Mouse (Mus musculus): ENCODE data around the gene Spindoc. TPM values are rescaled to one million over a fixed set of nuclear protein-coding genes. Genes with fewer than 3 reads are reported as not detected.

Gene Spindoc
- total RNA-seq, 2 experiments from 2014 or later = 33.8 to 35.3 TPM

DNA sequence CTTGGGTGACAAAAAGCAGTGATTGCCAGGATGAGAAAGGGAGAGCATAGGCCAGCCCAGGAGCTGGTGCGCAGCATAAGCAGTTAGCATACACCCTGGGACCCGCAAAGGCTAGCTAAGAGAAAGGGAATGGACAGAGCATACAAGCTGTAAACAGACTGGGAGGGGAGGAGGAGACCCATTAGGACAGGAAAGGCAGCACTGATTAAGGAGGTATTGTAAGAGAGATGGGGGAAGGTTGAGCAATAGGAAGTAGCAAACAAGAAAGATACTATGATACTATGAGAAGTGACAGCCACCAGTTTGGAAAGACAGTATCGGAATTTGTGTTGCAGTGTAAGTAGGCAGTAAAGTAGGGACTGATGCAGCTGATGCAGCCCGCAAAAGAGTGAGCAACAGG is 42.9 kb downstream of the Spindoc start:
- no peak for DNase-seq (ENCODE audit: extremely low spot score in 1 of 2, low spot score in 1 of 2)

DNA sequence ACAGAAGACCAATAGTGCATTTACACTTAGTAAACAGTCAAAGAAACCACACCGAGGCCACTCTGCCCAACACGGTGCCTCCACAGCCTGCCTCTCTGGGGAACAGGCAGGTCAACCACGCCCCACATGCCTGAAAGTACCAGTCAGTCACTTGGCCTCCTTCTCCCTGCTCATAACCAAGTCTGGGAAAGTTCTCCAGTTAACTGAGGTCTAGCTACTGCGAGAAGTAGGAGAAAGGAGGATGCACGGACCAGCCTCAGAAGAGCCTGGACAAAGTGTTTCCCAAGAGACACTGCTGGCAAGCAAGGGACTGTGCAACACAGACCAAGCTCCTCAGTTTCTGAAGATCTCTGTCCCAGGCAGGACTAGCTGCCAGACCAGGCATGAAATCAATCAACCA is 43.8 kb downstream of the Spindoc start:
- DNase-seq (ENCODE audit: extremely low spot score in 1 of 2, low spot score in 1 of 2) = no peak

DNA sequence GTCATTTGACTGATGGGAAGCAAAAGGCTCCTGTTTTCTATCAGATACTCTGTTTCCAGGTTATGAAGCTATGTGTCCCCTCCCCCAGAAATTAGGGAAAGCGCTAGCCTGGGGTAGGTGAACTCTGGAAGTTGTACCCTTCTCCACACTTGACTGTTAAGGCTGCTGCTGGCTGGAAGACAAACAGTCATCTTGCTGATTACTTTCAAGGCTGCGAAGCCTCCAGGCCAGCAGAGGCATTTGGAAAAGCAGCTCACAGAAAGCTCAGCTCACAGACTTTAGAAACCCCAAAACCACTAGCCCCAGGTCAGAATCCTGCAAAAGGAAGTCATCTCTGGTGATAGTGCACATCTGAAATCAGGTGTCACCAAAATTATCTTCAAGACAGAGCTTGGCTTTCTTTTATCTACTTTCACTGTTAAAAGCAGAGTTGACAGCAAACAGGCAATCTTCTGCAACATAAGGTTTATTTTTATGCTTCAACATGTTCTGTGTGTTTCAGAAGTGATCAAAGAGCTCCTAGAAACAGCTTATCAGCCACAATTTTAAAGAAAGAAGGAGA is 44.9 kb downstream of the Spindoc start:
- no peak for DNase-seq (ENCODE audit: extremely low spot score in 1 of 2, low spot score in 1 of 2)

DNA sequence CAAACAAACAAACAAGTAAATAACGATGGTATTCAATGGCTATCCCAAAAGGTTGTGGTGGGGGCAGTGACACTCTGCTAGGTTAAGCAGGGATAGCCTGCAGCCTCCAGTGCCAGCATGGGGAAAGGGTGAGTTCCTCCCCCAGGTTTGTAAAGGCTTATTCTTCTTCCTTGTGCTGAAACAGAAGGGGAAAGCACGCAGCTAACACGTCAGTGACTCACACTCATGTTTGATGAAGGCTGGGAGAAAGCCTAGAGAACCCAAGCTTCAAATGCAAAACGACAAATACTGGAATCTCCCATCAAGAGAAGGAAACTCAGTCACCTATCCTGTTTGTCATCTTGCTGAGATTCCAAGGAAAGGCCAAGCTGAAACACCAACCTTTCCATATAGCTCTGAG is 47.1 kb downstream of the Spindoc start:
- no peak for DNase-seq (ENCODE audit: extremely low spot score in 1 of 2, low spot score in 1 of 2)

DNA sequence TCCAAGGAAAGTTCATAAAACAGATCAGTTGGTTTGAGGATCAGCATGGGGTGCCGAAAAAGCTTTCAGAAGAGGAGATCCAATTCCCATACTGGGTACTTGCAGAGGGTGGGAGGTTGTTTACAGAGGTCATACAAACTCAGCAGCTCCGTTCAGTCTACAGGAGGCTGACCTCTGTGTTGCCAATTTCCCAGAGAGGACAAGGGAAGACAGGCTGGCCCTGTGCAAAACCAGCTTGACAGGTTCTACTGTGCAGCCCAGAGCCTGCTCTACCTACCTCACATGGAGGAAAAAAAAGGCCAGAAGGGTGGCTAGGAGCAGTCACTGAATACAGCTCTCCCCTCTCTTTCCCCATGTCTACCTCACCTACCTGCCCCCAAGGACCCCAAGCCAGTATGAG is 48.7 kb downstream of the Spindoc start:
- DNase-seq (ENCODE audit: extremely low spot score in 1 of 2, low spot score in 1 of 2) = no peak

DNA sequence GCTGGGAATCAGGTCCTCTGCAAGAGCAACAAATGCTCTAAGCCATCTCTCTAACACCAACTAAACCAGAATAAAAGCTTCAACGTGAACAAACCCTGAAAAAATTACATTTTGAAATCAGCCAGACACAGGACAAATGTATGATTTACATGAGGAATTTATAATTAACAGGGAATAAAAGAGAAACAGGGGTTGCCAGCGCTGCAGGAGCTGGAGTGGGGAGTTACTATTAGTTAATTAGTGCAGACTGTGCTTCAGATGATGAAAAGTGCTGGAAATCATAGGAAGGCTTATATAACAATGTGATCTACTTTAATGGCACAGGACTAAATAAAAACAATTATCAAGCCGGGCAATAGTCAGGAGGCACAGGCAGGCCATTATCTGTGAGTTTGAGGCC is 61.4 kb downstream of the Spindoc start:
- no peak for DNase-seq (ENCODE audit: extremely low spot score in 1 of 2, low spot score in 1 of 2)

DNA sequence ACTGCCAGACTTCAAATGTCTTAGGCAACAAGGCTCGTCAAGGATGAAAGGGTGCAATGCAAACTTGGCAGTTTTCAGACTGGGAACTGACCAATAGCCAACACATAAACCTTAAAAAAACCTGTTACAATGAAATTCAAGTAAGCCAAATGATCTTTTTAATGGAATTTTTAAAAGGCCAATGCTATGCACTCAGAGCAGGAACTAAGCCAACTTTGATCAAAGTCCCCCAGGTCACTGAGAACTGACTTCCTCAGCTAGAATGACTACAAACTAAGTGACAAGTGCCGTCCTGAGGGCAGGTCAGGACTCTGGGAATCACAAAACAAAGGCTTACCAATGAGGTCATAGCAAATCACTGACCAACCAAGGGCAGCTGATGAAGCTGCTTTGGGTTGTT is 62.6 kb downstream of the Spindoc start:
- DNase-seq (ENCODE audit: extremely low spot score in 1 of 2, low spot score in 1 of 2) = no peak

DNA sequence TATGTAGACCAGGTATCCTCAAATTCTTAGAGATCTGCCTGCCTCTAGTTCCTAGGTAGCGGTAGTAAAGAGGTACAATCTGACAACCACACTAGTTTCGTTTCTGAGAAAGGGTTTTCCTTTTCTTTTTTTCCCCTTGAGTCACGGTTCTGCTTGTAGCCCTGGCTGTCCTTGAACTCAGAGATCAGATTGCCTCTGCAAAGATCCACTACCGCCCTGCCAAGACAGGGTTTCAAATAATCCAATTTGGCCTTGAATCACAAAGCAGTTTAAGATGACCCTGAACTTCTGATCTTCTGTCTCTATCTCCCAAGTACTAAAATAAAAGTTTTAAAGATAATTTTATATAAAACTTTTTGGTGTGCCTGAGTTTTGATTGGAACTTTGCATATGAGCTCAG is 65.1 kb downstream of the Spindoc start:
- DNase-seq (ENCODE audit: extremely low spot score in 1 of 2, low spot score in 1 of 2) = no peak

DNA sequence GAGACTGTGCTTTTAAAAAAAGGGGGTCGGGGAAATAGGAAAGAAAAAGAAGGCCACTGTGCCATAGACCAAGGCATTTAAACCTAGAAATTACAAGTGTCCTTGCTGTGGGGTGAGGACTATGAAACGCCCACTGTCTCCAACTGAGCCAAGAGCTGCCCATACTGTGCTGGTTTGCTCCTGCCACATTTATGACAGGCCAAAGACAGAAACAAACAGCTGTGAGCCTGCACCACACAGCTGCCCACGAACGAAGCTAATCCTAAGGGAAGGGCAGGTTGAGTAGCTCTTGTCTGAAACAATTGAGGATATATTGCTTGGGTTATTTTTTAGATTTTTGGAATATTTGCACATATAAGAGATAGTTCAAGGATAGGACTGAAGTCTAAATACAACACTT is 66.0 kb downstream of the Spindoc start:
- DNase-seq (ENCODE audit: extremely low spot score in 1 of 2, low spot score in 1 of 2) = no peak

DNA sequence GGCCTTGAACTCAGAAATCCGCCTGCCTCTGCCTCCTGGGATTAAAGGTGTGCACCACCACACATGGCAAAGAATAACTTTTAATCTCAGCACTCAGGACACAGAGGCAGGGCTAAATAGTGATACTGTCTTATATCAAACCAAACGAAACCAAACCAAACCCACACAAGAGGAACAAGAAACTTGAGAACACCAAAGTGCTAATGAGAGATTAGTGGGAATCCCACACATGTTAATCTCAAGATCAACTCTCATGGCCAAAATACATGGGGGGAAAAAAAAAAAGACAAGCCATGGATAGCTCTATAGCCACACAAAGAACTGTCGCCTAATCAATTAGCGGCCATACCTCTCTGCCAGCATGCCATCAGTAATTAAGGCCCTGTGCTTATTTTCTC is 67.2 kb downstream of the Spindoc start:
- no peak for DNase-seq (ENCODE audit: extremely low spot score in 1 of 2, low spot score in 1 of 2)

DNA sequence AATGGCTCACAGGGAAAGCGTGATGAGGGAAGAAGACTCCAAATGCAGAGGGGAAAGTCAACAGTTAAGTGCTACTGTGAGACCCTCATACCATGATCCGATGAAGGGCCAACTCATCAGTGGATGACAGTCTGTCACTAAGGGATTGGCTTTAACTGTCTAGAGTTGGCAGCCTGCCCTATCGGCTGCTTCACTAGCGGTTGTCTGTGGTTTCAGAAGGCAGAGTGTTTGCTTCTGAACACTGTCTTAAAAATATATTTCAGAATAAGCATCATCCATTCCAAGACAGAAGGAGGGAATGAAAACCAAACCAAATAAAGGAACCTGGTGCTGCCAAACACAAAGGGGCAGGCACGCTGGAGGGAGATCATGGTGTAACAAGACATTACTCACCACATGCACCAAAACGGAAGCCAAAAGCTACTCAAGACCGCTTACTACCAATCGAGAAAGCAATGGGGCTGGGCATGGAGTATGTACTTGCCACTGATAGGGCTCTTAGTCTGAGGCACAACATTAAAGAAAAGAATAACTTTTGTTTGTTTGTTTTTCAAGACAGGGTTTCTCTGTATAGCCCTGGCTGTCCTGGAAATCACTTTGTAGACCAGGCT is 67.7 kb downstream of the Spindoc start:
- DNase-seq (ENCODE audit: extremely low spot score in 1 of 2, low spot score in 1 of 2) = peak in 1 of 2 experiments; percentile 51

DNA sequence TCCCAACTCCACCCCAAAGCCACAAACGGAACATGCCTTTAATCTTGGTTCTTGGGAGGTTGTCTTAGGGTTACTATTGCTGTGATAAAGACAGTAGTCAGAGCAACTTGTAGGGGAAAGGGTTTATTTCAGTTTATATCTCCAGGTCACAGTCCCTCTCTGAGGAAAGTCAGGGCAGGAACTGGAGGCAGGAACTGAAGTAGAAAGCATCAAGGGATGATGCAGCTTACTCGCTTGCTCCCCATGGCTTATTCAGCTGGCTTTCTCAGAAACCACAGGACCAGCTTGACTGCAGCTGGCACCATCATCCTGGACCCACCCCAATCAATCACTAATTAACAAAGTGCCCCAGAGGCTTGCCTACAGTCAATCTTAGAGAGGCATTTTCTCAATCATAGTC is 69.1 kb downstream of the Spindoc start:
- no peak for DNase-seq (ENCODE audit: extremely low spot score in 1 of 2, low spot score in 1 of 2)

DNA sequence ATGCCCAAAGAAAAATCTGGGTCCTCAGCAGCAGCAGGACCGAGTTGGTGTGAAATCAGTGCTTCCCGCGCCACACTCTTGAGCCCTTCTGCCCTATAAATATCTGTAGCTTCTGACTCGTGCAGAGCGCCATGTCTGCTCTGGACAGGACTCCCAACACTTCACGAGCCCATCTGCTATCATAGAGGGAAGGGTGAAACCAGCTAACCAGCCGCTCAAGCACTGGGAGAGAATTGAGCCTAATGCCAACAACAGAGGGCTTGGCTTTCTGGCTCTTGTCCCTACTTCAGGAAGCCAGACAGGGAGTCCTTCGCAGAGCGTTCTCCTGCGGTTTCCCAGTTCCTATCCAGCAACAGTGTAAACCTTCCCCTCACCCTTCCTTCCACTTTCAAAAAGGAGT is 71.5 kb downstream of the Spindoc start:
- no peak for DNase-seq (ENCODE audit: extremely low spot score in 1 of 2, low spot score in 1 of 2)

DNA sequence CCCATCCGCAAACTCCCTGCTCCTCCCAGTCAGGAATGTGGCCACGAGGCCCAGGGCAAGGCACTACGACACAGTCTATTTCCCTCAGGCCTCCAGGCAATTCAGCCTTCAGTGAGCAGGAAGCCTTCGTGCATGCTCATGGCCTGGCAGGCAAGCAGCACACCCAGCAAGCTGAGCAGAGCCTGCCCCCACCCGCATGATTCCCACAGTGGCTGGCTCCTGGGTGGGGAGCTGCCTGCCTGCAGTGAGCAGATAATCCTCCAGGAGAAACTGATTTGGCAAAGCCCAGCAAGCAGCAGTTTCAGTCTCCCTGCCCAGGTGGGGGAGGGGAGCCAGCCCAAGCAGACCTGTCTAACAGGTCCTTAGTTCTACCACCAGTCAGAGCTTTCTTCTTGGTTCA is 72.1 kb downstream of the Spindoc start:
- DNase-seq (ENCODE audit: extremely low spot score in 1 of 2, low spot score in 1 of 2) = no peak

DNA sequence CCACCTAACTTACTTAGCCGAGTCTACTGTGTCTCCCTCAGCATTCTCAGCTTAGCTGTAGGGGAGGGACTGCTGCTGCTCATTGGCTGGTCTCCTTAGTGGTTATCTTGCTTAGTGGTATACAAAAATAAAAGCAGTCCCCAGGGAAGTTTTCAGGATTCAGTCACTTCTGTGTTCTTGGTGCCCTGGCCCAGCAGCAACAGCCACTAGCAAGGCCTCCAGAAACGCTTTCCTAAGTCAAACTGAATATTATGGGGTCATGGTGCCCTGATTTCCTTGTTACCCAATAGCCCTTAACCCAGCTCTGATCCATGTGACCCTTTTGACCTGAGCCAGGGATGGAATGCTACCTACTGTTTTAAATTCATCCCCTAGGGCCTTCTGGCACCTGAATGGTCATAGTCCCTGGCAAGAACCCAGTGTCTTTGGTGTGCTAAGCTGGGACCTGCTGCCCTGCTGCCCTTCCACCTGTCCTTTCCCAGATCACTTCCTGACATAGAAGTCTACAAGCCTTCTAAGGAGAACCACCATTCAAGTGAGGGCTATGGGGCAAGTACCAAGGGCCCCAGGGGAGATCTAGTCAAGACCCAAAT is 73.0 kb downstream of the Spindoc start:
- DNase-seq (ENCODE audit: extremely low spot score in 1 of 2, low spot score in 1 of 2) = no peak

DNA sequence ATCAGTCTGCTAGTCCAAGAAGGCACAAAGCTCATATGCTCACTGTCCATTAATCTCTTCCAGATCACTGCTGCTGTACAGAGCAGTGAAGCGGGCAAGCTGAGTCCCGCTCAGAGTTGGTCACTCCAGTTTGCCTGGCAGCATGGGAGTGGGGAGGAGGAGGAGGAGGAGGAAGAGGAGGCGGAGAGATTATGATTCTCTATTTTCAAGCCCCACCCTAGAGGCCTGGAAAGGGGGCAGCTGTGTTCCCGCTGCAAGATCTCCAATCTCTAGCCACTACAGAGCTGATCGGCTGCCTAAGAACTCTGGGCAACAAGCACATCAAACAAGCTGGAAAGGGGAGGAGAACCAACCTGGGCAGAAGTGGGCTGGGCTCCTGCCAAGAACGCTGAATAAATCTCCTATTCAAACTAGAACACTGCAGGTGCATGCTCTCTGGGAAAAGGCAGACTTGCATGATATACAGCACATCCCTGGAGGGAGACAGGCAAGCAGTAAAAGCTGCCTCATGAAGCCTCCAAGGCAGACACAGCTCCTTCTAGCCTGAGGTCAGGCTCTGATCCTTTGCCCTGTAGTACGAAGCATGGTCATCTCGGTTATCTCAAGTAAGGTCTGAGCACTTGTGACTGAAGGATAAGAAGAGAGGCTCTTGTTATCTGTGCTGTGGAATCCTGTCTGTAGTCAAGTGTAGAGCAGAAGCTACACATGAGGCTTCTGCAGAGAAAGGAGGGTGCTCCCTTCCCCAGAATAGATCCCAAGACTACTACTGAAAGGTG is 74.6 kb downstream of the Spindoc start:
- DNase-seq (ENCODE audit: extremely low spot score in 1 of 2, low spot score in 1 of 2) = no peak

DNA sequence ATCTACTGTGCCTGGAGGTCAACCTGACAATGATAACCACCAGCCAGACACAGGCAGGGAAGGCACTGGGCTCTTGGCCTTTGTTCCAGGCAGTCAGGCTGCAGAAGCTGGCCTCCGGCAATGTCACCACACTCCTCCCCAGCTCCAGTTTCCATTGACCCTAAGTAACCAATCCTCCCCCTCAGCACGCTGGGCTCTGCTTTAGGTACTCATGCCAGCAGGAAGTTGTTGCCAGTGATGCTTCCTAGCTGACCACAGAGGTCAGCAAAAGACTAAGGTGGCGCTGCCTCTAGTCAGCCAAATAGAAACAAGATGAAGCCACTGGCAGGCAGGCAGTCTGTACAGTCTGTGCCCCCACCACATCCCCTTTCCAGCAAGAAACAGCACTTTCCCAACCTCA is 75.8 kb downstream of the Spindoc start:
- no peak for DNase-seq (ENCODE audit: extremely low spot score in 1 of 2, low spot score in 1 of 2)

DNA sequence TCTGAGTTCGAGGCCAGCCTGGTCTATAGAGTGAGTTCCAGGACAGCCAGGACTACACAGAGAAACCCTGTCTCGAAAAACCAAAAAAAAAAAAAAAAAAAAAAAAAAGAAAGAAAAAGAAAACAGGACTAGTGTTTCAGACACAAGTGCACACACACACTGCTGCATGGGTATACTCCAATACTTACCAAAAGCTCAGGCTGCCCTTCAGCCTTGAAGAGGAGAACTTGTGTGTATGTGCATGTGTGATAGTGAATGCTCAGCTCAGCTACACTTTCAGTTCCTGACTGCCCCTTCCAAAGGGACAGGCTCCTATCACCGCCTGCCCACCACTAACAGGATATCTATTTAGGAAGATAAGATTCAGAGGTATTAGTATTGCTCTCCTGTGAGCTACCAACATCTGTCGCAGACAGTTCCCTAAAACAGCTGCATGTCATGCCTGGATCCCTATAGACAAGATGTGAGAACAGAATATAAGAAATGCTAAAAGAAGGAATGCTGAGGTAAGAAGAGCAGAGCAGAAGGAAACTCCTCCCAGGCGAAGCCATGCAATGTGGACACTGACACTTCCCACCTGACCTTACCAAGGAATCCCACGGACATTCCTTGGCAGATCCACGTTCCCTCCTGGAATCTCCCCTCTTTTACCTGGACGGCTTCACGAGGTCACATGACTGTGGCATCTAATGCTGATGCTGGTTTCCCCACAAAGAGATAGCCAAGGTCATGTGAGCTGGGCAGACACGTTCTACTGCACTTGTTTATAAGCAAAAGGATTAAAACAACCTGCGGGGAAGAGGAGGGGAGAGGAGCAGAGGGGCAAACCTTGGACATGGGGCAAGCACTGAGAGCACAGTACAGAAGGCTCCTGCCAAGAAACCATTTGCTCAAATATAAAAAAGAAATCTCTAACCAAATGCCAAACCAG is 77.1 kb downstream of the Spindoc start:
- no peak for DNase-seq (ENCODE audit: extremely low spot score in 1 of 2, low spot score in 1 of 2)

DNA sequence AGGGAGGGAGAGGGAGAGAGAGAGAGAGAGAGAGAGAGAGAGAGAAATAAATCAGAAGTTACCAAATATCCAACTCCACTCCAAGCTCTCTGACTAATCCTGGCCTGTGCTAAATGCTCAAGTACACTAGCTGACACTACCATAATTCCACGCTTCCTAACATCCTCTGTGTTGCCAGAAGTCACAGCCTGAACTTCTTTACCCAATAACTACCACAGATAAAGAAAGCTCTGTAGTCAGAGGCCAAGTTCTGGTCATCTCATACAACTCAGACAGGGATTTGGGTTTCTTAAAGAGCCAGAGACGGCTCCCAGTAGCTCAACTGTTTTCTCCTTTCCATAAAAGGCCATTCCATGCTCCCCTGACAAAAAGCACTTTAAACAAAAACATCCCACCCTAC is 78.0 kb downstream of the Spindoc start:
- no peak for DNase-seq (ENCODE audit: extremely low spot score in 1 of 2, low spot score in 1 of 2)
